Mouse (Mus musculus) brain, adult 2 months (tissue): ENCODE measurements at regions not wholly inside any gene's neighbourhood (a gene's known extent, or its start where the extent isn't known, plus 50 kb on each side); places are given as distances from the start of the nearest gene placed in this dataset.

Experiments used
- DNase-seq: peaks from one replicate; pipeline ENCODE4 v3.0.0; 2011; ENCODE audit warnings: low read depth, low spot score

DNA sequence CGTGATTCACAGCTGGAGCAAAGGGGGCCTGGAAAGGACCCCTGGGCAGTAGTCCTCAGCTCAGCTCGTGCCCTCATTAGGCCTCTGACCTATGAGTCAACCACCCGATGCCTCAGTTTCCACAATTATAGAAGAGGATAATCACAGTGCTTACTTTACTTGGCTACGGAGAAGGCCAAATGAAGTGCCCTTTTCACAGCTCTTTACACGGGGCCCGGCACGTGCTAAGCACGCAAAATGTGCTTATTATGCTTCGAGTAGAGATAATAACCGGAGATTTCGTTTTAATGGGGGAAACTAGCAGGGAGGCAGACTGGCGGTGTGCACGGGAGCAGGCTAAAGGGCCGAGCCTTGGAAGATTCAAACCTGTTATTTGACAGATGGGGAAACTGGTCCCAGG, 102.4 kb upstream of the Jun start:
- DNase-seq = no peak

DNA sequence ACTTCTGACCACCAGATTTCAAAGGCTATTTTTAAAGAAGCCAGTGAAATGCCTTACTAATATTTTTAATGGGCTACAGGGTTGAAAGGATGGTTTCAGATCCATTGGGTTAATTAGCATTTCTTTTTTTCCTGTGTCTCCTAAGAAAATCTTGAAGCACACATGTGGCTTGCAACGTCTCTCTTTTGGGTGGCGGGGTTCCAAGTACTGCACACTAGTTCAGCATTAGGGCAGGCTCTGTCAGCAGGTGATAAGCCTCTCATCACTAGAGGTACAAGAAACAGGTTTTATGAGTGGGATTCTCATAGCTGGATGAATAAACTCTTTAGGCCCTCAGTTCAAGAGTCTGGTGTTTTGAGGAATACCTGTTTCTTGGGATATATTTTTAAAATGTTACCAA, 103.2 kb upstream of the Jun start:
- DNase-seq = no peak

DNA sequence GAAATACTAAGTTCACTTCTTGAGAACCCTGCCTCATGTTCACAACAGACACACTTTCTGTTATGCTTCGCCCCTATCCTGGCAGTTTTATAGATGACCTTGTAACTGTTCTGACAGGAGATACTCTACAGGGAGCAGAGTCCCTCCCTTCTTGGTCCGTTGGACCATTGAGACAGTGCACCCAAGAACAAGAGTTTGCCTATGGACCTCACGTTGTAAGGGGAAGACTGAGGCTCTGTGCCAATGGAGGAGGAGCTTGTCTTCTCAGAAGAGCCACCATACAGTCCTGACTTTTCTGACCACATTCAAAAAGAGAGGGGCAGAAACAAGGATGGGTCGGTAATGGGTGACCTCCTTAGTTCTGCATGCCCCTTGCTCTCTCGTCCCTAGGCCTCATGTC, 103.8 kb upstream of the Jun start:
- DNase-seq = no peak

DNA sequence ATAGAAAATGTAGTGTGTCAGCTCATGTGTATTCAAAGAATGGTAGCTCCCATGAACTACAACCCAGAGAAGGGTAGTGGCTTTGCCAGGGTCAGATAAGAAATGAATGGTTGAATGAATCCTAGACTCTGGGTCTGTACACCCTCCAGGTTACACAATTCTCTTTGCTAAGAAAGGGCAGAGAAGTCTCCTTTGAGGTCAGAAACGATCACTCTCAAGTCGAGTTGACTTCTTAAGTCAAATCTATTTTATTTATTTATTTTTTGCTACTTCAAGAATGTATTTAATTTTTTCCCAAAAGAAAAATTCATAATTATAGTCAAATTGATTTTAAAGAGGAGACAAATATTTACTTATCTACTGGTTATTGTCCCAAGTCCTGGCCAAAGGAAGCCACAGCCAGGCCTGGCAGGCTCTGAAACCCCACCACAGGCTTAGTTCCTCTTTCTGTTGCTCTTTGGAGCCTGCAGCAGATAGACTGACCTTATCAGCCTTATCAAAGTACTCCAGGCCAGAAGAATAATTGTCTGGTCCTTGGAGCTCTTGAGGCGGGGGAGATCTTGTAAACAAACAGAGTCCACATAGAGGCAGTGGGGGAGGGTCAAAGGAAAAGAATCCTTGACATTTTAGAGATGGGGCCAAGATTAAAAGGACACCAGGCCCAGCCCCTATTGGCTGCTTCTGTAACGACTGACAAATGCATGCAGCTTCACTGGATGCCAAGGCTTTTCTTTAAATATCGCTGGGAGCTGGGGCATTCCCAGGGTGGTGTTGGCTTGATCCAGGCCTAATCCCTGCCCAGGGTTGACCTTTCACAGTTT, 104.6 kb upstream of the Jun start:
- no peak for DNase-seq

DNA sequence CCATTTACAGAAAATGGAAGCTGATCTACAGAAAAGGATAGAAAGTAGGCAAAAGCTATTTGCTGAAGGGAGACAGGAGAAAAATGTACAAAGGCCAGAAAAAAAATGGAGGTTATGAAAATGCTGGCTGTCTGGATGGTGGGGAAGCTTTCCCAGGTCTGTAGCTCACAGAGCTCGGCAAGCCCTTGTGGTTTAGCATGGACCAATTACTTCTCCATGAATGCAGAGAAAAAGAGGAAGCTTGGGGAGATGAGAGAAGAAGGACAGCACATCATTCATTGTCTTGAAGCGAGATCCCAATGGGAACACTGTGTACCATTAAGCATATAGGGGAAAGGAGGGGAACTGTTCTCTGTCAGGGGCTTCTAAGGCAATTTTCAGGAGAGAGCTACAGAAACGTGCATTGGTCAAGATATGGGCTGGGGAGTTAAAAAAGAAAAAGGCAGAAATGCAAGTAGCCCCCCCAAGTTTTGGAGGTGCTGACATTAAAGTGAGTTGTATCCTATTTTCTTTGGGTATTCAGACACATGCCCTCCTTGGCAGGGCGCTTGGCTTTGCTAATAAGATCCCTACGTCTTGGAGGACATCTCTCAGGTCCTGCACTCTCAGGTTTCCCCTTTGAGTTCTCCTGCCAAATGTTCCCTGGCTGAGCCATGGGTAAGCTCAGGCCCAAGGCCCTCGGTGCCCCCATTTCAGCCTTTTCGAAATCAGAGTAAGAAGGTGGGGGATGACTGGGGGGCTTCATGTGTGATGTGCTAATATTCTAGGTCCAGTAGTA, 105.8 kb upstream of the Jun start:
- DNase-seq = no peak

DNA sequence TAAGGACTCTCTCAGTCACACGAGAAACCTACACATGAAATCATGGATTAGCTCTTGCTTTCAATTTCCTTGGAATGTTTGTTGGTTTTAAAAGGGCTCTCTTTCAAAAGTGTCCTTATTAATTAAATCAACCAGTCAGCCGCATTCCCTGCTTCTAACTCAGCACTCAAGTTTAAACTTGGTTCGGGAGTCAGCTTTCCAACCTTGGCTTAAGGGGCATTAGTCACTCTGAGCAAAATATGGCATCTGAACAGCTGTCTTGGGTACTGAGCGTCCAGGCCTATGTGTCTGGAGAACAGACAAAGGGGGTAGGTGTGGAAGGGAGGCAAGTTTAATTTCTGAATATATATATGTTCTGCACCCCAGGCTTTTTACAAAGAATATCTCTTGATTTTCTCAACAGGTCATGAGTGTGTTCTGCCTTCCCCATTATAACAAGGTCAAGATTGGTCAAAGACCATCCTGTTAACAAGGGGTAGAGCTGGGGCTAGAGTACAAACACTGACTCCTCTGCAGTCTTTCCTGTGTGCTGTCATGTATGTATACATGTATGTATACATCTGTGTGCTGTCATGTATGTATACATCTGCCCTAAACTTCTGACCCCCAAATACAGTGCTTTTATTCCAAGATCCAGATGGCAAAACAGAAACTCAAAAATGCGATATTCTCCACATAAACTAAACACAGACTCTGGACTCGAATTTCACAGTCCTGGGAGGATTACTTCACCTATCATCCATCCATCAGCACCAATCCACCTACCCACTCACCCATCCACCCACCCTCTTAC, 106.8 kb upstream of the Jun start:
- peak; percentile 40 for DNase-seq

DNA sequence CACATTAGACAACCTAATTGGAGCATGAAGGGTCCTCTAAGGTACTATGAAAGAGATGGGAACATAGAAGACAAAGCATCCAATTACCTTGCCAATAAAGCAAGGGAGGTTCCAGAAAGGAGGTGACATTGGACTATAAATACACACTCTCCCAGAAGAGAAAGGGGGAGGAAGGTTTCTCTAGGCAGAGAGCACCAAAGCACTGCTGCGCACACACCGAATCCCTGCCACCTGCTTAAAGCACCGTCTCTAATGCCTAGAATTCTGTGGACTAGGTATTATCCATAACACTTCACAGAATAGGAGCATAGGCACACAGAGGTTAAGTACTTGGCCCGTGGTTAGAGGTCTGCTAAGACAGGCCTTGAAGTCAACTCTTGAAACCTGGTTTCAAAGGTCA, 107.8 kb upstream of the Jun start:
- DNase-seq = peak; percentile 68

DNA sequence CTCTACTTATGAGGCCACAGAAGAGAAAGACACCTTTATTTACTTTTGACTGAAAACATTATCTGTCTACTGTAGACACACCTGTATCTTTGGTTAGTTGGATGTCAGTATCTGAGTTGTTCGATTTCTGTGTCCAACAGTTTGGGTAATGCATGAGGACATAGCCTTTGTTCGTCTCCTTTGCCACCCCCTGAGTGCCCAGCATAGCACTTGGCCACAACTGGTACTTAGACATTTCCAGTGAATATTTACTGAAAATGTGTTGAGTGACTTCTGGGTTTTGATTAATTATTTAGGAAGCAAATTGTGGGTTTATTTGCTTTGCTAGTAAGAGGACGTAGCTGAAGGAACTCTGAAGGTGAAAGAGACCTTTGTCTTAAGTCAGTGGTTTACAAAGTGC, 108.4 kb upstream of the Jun start:
- no peak for DNase-seq

DNA sequence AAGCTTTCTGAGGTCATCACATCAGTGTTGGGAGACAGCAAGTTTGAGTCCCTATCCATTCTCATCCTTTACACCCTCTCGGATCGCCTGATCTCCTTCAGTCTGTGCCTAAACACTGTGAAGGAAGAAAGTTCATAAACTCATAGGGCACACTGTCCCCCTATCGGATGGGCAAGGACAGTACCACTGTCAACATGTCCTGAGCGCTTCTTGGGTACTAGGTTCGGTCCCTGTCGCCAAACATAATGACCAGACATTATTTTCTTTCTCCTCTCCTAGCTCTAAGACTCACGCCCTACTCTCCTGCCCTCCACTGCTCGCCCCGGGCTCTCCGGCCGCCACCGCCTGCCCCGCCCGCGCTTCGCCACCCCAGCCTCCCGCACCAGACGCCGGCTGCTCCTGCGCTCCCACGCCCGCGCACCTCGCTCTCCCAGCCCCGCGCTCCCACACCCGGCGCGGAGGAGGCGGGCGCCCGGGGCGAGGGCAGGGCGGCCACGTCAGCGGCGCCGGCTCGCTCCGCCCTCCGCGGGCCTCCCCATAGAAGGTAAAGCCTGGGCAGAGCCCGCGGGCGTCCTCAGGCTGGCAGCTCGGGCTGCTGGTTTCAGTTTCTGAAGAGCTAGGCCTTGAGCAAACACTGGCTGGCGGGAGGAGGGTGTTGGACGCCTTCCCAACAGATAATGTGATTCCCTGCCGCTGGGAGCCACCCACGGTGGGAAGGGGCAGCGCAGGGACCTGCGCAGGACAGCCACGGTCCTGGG, 109.1 kb upstream of the Jun start:
- peak; percentile 93 for DNase-seq

DNA sequence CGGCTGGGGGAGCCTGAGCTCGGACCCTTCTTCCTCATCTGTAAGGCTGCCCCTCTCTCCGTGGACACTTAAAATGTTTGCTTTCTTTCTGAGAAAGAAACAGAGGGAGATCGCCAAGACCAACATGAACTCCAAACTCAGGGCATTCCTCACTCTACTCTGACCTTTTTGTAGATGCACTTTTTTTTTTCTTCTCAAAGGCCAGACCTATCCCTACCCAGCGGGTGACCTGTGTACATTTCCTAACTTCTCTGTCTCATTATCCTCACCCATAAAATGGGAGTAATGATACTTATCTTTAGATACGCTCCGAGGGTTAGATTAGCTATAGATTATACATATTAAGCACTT, 109.6 kb upstream of the Jun start:
- no peak for DNase-seq

DNA sequence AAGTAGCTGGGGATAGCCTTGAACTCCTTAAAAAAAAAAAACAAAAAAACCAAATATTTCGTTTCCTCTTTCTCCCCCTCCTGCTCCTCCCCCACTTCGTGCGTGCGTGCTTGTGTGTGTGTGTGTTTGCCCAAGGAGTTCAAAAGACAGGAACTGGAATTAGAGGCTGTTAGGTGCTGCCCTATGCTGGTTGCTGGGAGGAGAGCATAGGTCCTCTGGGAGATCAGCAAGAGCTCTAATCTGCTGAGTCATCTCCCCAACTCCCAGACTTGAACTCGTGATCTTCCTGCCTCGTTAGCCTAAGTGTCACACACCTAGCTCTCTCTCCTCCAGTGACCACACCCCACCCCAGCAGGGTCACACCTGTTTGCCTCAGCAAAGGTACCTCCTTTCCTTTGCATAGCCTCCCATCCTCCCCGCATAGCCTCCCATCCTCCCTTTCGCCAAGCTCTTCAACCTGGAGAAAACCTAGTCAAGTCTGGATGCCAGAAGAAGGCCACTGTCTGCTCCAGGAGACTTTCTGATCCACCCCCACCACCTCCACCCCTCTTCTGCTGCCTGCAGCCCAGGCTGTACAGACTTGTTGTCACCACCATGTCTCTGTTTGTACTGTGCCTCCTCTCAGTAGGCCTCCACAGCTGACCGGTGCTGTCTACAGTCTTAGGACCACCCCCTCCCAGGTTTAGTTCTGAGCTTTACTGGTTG, 110.5 kb upstream of the Jun start:
- no peak for DNase-seq

DNA sequence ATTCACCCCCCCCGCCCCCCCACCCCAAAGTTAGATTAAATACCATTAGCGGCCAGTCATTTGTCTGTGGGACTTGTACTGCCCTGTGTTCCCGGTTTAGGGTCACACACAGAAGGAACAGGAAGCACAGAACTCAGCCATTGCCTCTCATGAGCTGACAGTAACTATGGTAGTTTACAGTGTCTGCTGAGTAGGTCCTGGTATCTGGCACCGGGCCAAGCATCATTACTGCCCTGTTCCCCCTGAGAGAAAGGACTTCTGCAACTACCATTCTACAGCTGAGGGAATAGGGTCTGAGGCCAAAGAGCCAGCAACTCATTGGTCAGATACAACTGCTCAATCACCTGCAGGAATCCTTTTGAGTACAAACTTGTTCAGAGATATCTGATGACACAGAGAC, 111.4 kb upstream of the Jun start:
- DNase-seq = no peak

DNA sequence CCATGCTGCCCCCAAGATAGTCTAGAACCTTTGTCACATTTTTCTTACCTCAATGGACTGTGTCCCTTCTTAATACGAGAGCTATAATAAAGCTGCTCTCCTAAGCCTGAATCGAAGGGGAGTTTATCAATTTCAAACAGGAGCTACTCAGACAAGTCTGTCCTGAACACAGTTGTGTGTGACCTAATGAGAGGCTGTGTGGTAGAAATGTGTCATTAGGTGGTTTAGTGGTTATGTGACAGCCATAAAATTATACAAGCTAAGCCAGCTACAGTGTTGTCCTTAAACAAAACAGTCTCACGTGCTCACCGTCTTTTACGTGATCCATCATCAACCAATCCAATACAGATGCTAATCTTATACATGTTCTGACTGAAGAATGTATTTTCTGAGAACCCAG, 114.5 kb upstream of the Jun start:
- no peak for DNase-seq

DNA sequence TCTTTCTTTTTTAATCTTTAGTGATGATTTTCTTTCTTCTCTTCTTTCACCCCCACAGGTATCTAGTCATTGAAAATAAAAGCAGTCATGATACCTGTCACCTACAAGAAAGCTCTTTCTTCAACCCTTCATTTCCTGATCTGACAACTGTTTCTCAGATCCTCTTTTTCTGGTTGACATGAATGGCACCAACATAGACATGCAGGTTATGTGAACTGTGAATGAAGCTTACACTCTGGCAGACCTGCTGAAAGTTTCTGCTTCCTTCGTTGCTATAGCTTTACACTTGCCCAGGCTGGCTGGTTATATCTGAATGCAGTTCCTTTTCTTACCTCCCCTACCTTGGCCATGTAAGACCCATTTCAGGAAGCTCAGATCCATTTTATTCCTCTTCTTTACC, 115.2 kb upstream of the Jun start:
- DNase-seq = no peak

DNA sequence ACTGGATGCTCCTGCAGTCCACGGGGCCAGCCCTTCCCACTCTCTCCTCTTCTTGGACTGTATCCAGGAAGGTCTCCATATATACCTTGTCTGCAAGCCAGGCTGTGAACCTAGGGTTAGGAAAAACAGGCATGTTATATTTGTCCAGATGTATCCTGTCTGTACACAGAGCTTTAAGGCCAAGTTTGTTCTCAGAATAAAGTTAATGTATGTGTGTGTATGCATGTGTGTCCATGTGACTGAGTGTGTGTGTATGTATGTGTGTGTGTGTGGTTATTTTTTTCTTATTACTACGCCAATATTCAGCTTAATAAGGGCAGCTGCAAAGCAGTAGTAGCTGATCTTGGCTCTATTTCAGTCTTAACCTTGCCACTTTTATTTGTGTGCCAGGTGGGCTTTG, 117.7 kb upstream of the Jun start:
- no peak for DNase-seq

DNA sequence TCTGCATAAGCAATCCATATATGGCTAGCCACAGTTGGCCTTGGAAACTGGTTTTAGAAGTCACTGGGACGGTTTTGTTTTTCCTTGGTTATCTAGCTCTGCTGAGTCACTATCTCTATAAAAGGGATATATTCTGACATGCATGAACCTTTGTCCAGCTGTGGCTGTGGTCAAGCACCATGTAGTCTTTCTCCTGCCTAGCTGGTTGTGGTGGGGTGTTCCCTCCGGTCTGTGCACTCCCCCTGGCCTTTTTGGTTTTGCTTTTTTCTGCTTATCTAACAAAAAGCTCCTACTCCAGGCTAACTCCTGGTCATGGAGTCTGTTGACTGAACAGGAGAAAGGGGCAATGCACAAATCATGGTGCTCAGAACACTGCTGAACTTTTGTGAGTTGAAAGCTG, 125.7 kb upstream of the Jun start:
- no peak for DNase-seq

DNA sequence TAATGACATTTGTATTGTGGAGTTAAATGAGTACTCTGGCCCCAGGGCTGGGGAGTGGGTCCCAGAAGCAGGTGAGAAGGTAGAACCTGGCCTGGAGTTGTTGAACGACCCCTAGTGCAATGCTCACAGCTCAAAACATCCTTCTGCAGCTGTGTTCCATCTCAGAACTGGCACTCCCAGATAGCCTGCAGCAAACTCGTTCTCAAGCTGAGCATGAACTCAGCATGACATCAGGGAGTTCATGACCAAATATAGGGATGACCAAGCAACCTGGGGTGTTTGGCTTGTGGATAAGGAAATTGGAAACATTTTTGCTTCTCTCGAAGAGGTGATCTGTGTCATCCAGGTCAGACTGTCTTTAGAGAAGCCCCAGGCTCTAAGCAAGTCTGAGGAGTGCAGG, 126.4 kb upstream of the Jun start:
- DNase-seq = no peak

DNA sequence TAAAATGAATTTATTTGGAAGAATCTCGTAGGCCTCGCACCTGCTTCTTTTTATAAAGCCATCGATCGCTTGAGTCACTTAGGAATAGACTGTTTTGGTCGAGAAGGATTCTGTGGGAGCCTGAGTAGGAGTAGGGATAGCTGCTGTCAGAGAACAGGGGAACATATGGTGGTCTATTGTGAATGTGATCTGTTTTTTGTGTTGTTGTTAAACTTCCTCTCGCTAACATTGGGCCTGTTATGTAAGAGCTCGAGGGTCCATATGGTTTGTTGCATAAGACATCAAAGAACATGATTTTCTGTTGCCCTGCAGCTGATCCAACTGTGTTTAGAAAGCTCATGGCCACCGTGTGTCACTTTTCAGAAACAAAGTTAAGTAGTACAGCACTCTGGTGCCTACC, 126.9 kb upstream of the Jun start:
- peak; percentile 79 for DNase-seq

DNA sequence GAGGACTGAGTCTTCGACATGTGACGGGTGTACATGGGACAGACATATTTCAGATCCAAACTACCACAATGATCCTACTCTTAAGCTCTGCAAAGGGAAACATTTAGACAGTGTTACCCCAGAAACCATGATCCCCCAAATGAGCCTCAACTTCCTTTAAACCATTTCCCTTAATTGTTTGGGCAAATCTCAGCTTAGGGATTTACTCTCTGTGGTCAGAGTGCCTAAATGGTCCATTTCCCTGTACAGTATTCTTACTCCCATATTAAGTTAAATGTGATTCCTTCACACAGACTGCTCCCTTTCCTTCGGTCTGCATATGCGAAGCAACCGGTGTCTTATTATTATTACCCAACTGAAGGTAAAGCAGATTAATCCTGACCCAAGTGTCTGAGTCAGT, 128.4 kb upstream of the Jun start:
- no peak for DNase-seq

DNA sequence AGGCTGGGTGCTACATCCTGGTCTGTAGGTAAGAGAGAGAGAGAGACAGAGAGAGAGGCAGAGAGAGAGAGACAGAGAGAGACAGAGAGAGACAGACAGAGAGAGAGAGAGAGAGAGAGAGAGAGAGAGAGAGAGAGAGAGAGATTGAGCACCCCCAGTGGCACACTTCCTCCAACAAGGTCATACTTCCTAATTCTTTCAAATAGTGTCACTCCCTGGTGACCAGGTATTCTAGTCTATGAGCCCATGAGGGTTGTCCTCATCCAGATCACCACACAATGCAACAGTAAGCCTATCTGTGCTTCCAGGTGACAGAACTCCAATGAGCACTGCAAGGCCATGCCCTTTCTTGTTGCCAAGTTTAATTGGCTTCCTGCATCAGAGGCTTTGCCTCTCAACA, 129.0 kb upstream of the Jun start:
- DNase-seq = no peak

DNA sequence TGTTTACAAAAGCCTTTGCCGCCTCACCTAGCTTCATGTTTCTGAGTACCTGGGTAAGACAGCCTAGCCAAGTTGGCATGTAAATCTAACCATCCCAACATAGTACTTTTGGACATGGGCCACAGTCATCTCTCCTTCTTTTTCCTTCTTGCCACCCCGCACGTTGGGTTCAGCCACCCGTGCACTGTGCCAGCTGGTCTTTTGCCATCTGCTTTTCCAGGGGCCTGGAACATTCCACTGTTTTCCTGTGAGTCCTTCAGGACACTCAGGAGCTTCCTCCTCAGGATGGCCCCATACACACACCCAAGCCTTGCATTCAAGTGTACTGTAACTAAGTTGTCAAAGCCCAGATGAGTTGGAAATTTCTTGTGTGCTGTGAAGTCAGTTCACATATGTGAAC, 132.2 kb upstream of the Jun start:
- DNase-seq = no peak
